Mouse (Mus musculus): ENCODE results near the gene Lrp5.
"Not testable (repeated sequence)": the region's sequence is repeated elsewhere in the genome, so short reads cannot be mapped to it uniquely, and the experiment has no call there.

Lrp5 gene

DNA sequence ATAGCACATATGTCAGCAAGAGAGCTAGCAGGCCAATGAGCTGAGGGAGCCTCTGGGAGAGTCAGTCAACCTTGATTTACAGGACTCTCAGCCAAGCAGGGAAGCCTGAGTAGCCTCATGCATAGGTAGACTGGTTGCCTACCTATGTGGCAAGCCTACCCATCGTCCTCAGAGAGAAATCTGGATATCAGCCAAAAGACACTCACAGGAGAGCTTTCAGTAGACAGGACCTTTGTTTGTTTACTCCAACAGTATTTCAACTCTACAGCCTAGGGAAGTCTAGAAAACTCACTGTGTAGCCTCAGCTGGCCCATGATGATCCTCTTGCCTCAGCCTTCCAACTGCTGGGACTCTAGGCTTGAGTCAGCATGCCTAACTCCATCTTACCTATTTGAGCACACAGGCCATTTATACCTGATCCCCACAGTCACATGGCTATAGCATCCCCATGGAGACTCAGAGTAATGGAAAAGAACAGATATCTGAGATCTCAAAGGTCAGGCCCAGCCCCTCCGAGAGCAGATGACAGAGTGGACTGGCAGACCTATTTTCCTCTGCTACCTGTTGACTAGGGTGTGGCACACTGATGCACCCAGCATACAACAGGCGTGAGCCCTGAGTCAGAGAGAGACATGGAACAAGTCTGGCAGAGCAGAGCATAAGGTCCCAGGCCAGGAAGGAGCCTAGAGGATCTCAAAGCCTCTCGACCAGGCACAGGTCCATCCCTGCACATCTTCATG lies 73.7 kb downstream of the Lrp5 start:
- in situ Hi-C loops (cut with MseI, MboI), result no loop called here

- in situ Hi-C loops (cut with MseI, MboI), result no loop called here
Measured at GRCm38 (mm10) chr19:3611730-3612129, 74.6 kb downstream of the Lrp5 start.

DNA sequence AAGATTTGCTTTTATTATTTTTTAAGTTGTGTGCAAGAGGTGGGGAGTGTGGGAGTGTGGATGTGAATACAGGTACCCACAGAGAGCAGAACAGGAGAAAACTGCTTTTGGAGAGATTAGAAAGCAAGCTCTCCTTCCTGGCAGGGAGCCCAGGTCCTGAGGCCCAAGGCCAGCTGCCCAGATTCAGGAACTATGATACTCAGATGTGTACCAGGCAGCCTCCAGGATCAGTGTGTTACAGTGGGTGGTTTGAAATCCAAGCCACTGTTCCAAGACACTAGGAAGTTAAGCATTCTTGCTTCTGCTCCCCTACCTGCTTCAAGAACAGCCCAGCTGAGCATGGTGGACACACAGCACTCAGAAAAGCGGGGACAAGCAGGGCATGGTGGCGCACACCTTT lies 75.5 kb downstream of the Lrp5 start:
- in situ Hi-C loops (cut with MseI, MboI), result no loop called here

GRCm38 (mm10) chr19:3609826-3610225 lies 76.5 kb downstream of the Lrp5 start:
- in situ Hi-C loops (cut with MseI, MboI), result no loop called here

DNA sequence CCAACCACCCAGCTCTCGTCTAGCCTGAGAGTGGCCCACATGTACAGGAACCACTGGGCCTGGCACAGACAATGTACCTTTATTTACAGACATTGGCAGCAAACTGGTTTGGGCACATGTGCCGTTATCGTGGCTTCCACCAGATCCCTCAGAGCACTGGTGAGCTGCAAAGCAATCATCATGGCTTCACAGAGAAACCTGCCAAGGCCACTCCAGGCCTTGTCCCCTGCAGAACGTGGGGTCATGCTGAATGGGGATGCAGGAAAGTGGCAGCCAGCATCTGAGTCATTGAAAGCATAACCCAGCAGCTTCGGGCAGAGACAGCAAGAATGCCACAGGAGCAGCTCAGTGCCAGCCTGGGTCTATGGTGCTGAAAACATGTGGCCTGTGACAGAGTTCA lies 92.0 kb downstream of the Lrp5 start:
- in situ Hi-C loops (cut with MseI, MboI), result no loop called here

- in situ Hi-C loops (cut with MseI, MboI), result no loop called here
Measured at GRCm38 (mm10) chr19:3593379-3594055, 92.8 kb downstream of the Lrp5 start.

DNA sequence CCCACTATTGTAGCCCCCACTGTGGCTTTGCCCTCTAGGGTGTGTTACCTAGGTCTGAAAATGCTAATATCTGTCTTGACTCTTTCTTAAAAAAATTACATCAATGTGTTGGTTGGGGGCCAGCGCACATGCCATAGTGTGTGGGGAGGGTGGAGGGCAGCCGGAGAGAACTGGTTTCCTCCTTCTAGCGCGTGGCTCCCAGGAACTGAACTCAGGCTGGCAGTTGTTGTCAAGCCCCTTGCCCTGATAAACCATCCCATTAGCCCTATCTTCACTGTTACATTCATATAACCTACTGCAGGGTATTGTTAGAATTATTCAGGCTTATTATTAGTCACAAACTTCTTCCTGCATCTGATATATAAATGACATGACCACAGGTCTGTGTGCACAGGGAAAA lies 96.4 kb downstream of the Lrp5 start:
- in situ Hi-C loops (cut with MseI, MboI), result no loop called here

- in situ Hi-C loops (cut with MseI, MboI), result no loop called here
Measured at GRCm38 (mm10) chr19:3589547-3589946, 96.8 kb downstream of the Lrp5 start.

- in situ Hi-C loops (cut with MseI, MboI), result not testable (repeated sequence)
Measured at GRCm38 (mm10) chr19:3587729-3588128, 98.6 kb downstream of the Lrp5 start.

GRCm38 (mm10) chr19:3586540-3586939 lies 99.8 kb downstream of the Lrp5 start:
- in situ Hi-C loops (cut with MseI, MboI), result no loop called here

- in situ Hi-C loops (cut with MseI, MboI), result no loop called here
Measured at GRCm38 (mm10) chr19:3586026-3586425, 100.3 kb downstream of the Lrp5 start.

DNA sequence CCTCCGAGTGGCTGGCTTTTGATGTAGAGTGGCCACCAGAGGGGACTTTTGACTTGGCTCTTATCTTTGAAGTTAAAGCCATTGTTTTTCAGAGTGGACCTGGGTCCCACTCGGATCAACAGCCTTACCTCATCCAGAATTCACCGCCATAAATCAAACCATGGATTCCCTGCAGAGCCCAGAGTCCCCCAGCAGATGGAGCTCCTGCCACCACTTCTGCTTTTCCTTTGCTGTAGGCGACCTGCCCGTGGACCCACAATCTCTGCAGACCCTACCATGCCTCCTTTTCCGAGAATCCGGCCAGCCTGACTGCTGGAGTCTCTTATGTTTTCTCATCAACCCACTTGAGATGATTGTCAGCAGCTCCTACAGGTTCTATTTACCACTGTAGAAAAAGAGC lies 105.0 kb downstream of the Lrp5 start:
- in situ Hi-C loops (cut with MseI, MboI), result no loop called here

DNA sequence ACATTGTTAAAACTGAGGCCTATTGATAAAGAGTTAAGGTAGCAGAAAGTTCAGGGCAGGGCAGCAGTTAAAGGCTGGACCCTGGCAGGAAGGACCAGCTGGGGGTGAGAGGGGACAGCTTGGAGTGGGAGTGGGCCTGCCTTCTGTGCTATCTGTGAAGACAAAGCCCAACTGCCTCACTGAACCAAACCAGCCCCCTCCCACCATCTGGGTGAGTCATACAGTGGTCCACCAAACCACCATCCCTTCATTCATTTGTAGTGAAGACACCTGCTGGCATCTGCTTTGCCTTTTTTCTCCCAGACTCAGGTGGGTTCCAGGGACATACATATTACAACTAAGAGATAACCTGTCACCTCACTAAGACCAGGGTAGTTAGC lies 108.5 kb downstream of the Lrp5 start:
- in situ Hi-C loops (cut with MseI, MboI), result no loop called here

- in situ Hi-C loops (cut with MseI, MboI), result no loop called here
Measured at GRCm38 (mm10) chr19:3577265-3577910, 109.0 kb downstream of the Lrp5 start.

DNA sequence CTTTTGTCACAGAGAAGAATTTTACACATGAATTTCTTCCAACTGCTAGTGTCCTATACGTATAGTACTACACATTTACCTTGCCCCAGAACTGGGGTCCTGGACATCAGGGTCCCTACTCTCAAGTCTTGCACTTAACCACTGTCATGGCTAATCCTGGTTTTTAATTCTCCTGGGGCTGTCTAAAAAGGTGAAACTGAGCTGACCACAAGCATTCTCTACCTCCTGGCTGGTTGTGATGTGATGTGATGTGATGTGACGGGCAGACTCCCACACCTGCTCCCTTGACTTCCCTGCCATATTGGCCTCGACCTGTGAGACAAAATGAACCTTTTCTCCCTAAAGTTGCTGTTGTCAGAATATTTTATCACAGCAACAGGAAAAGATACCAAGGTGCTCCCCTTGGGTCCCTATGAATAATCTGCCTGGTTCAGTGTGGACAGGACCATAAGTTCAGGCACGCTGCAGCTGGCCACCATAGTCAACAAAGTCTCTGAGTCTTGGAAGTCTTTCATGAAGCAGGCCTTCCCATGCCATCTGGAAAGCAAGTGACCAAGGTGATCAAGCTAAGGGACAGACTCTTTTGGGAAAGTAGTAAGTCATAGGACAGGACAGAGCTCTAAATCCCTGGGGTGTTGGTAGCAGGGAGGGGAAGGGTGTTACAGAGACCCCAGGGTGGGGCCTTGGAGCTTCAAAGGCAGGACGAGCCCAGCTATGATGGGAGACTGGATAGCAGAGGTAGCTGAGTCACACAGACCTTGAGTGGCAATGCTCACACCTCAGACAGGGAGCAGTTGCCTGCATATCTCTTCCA lies 109.7 kb downstream of the Lrp5 start:
- in situ Hi-C loops (cut with MseI, MboI), result no loop called here

DNA sequence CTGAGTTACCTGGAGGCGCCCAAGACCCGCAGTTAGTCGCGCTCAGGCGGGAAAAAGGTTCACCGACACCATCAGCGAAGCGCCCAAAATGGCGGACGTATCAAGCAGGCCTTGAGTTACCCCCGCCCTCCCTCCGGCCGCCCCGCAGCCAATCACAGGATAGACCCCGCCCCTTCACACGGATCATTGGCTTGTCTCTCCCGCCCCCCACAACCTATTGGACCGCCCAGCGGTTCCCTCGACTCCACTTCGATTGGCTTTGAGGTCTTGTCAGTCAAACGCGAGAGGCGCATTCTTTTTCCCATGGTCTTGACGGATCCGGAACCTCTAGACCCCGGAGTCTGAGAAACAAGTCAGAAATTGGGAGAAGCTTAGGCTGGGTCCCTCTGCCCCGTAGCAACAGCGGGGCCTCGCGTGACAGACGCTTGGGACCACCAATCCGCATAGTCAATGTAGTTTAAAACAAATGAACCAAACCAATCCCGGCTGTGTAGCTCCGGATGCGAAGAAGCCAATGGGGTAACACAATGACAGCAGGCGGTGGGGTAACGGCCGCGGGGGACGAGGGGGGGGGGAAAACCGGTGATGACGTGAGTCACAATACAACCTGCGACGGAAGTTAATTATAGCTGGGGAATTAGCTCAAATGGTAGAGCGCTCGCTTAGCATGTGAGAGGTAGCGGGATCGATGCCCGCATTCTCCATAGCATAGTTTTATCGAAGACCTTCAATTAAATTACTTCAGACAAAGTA lies 110.6 kb downstream of the Lrp5 start, which contains the start of gene Ppp6r3:
TSS of gene Ppp6r3 (minus strand) at position 118 of the 753 bp plus-strand sequence.
- in situ Hi-C loops (cut with MseI, MboI), result no loop called here

- in situ Hi-C loops (cut with MseI, MboI), result no loop called here
Measured at GRCm38 (mm10) chr19:3575276-3575631, 111.1 kb downstream of the Lrp5 start.

DNA sequence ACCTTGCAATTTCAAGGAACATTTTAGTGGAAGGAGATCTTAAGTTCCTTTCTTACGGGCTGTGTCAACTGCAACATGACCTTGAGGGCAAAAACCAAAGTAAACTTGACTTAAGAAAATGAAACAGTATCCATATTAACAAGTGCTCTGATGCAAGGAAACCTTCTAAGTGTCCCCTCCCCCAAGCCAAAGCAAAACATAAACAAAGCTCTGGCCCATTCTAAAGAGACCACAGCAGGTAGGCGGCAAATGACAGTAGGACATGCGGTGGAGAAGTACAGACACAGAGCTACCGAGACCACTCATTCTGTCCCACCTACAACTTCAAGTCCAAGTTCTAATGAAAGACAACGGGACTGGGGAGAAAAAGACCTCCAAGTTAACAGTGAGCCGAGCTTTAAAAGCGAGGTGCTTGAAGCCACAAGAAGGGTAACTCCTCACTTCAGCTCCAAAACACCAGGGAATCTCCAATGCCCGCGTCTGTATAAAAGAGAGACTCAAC lies 111.7 kb downstream of the Lrp5 start:
- in situ Hi-C loops (cut with MseI, MboI), result no loop called here

- in situ Hi-C loops (cut with MseI, MboI), result no loop called here
Measured at GRCm38 (mm10) chr19:3564309-3564708, 122.1 kb downstream of the Lrp5 start.

DNA sequence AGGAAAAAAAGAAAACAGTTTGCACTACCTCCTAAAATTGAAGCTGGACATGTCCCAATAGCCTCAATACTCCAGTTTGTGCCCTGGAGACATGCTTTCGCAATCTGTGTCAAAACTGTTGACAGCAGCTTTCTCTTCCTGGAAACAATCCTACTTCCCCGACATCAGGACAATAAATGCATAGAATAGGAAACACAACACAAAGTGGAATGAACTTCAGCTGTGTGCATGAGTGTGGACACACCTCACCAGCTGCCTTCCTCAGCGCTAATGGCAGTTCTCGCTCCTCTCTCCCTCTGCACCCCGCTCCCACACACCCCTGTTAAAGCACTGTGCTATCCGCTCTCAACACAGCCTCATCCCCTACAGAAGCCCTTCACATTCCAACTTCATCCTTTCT lies 123.6 kb downstream of the Lrp5 start:
- in situ Hi-C loops (cut with MseI, MboI), result no loop called here

- in situ Hi-C loops (cut with MseI, MboI), result no loop called here
Measured at GRCm38 (mm10) chr19:3562298-3562697, 124.1 kb downstream of the Lrp5 start.

All from mouse trophoblast stem cell (cell line).